Mouse (Mus musculus) gastrocnemius, adult 8-10 months (tissue): ENCODE measurements around the gene Taok3. TPM values are rescaled to one million over a fixed set of nuclear protein-coding genes. Genes with fewer than 3 reads are reported as not detected.

Source experiments
- DNase-seq, 2 experiments: peaks; one replicate each; pipeline ENCODE4 v3.0.0; 2022; ENCODE audit warnings: low spot score in 2 of 2
- total RNA-seq, 4 experiments: library from RNA; stranded (reverse); gene quantifications; 2 replicates each; pipeline ENCODE4 v1.2.4; 2022

Gene Taok3
- total RNA-seq, 4 experiments from 2014 or later: 3.0 to 4.5 (median 3.7) TPM

DNA sequence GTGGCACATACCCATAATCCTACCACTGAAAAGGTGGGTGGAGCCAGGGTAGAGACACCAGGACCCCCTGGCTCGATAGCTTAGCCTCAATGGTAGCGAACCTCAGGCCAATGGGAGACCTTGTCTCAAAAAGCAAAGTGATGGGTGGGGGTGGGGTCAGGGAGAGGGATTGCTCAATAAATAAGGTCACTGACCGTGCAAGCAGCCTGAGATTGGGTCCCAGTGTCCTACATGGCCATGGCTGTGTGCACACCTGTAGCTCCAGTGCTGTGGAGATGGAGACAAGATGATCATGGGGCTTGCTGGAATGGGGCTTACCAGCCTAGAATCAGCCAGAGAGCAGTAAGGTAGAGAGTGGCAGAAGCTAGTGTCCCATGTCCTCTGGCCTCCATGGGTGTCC is 131.8 kb downstream of the Taok3 start:
- DNase-seq: no peak

DNA sequence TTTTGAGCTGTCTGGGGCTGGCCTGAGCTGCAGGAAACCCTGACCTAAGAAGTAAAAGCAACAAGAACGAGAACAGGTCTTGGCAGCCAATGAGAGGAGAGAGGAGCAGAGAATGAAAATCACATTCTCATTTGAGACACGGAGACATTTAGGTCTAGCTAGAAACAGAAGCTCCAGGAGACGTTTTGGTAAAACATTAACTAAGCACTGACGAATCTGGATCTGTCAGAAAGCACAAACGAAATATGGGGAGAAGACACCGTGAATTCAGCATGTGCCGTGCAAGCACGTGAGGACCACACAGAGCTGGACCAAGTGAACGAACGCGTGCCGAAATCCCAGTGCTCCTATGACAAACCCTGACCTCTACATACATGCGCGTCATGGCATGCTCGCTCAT is 138.3 kb downstream of the Taok3 start:
- no peak for DNase-seq

DNA sequence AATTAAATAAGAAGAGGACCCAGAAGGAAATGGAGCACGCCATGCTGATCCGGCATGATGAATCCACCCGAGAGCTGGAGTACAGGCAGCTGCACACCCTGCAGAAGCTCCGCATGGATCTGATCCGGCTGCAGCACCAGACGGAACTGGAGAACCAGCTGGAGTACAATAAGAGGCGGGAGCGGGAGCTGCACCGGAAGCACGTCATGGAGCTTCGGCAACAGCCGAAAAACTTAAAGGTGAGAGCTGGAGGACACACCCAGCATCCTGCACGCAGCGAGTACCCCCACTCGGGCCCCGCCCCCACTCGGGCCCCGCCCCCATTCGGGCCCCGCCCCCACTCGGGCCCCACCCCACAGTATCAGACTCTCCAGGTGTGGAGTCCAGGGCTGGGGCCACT is 143.6 kb downstream of the Taok3 start:
- DNase-seq: no peak

DNA sequence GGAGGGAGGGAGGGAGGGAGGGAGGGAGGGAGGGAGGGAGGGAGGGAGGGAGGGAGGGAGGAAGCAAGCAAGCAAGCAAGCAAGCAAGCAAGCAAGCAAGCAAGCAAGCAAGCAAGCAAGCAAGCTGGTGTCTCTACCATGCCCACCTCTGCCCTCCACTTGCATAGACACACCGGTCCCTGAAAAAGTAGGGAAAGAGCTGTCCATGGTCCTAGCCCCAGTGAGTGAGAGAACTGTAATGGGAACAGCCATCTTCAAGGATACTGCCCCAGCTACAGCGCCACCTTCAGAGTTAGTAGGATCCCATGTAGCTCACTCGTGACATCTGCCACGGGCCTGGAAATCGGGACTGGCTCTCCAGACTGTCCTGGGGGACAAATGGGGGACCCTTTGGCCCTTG is 144.8 kb downstream of the Taok3 start:
- no peak for DNase-seq

DNA sequence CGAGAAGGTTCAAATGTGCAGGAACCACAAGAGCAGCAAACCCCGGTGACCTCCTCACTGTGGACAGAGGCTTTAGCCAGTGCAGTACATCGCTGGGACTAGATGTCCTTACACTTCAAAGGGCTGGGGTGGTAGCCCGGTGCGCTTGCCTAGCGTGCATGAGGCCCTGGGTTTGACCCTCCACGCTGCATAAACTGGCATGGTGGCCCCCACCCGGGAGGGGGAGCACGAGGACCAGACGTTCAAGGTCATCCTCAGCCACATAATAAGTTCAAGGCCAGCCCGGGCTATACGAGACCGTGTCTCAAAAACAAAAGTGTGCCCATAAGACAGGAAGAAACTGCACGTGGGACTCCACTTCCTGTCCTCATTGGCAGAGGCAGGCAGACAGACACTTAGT is 148.0 kb downstream of the Taok3 start:
- DNase-seq: no peak

DNA sequence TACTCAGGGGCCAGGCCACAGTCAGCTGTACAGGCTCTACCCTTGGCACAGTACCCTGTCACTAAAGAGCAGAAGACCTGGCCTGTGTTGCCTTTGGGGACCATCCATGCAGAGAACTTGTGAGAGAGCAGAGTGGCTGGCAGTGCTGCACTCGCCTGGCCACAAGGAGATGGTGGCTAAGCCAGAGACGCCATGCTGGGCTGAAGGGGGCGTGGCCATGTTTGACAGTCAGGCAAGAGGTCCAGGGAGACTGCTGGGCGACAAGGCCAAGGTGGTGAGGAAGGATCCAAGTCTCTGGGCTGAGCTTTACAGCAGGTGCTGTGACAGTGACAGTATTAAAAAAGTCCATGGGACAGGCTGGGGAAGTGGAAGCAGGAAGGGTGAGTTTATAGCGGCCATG is 148.8 kb downstream of the Taok3 start:
- DNase-seq: no peak

DNA sequence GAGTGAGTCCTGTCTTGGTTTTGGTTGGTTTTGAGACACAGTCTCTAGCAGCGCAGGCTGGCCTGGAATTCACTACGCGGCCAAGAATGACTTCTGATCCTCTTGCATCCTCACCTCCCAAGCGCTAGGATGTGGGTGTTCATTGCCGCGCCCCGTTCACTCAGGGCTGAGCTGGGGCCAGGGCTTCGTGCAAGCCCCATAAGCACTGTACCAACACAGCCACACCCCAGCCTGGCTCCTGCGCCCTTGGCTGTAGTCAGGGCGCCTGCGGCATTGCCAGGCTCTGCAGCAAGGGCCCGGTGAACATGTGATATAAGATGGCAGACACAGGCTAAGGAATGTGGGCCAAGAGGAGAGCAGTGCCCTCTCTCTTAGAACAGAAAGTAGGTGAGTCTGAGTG is 149.5 kb downstream of the Taok3 start:
- no peak for DNase-seq

DNA sequence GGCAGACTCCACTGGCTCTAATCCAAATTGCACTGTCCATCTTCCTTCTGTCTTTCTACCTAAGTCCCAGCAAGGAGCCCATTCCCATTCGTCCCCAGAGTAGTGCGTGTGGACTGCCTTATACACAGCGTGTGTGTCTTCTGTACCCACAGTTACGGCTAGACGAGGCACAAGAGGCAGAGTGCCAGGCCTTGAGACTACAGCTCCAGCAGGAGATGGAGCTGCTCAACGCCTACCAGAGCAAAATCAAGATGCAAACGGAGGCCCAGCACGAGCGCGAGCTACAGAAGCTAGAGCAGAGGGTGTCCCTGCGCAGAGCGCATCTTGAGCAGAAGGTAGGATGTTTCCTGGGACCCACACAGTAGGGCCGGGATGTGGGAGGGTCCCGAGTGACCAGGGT is 152.0 kb downstream of the Taok3 start:
- DNase-seq: no peak

DNA sequence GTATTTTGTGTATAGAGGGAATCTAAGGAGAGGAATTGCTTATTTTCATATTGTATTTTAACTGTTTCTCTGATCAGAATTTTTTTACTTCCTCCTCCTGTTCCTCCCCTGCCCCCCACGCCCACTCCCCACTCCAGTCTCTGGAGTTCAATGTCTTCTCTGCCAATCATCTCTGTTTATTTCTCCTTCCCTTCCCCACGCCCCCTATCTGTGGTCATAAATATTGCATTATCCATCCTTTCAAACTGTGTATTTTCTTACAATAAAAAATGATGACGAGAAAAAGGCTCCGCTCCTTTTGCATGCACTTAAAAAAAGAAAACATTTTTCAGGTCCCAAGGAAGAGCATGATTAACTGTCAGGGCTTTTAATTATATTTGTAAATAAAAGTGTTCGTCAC is 154.9 kb downstream of the Taok3 start:
- no peak for DNase-seq

DNA sequence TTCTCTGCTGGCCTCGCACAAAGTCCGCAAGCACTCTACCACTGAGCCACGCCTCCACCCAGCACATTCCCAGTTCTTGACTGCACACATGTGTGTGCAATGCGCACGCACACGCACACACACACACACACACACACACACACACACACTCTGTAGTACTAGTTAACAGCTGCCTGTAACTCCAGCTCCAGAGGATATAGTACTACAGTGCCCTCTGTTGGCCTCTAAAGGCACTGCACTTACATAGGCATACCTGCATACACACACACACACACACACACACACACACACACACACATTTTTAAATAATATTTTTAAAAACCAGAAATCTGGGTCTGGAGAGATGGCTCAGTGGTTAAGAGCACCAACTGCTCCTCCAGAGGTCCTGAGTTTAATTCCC is 157.9 kb downstream of the Taok3 start:
- DNase-seq: no peak

DNA sequence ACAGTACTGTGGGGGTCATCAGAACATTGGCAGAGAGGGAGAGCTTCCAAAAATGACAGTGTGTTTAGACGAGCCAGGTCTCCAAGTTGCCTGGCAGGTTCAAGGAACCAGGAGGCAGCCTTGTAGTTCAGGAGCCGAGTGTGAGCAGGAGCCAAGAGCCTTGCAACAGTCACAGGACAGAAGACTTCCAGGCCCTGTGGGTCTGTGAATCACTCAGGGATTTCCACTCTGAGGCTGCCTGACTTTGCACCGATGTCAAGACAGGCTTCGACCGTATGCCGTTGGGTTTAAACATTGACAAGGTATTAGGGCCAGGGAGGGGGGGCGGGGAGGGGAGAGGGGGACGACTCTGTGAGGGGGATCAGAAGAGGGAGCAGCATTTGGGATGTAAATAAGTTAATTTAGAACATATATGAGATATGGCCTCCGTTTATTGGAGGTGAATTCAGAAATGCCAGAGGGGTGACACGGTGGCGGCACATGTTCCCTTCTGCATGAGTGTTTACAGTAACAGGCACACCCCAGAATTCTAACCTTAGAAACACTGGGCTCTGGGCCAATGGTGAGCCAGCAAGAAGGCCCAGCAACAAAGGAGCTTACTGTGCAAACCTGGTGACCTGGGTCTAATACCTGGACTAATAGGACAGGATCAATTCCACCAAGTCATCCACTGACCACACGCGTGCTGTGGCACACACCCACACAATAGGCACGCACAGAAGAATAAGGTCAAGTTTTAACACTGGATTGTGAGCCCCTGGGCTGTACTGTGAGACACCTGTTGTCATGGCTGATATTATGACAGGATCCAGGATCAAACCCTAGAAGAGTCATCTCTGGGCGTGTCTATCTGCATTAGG is 159.1 kb downstream of the Taok3 start:
- no peak for DNase-seq

DNA sequence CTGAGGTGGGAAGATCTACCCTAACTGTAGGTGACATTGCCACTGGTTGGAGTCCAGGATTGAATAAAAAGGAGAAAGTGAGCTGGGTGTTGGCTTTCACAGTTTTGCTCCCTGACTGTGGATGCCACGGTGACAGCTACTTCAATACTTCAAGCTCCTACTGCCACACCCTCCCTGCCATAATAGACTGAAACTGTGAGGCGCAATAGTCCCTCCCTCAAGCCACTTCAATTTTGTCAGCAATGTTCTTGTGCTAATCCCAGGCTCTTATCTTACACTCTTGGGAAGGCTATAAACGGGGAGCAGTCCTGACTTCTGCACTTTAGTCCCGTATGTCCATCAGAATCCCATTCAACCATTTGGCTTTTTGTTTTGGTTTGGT is 159.7 kb downstream of the Taok3 start:
- DNase-seq: no peak

DNA sequence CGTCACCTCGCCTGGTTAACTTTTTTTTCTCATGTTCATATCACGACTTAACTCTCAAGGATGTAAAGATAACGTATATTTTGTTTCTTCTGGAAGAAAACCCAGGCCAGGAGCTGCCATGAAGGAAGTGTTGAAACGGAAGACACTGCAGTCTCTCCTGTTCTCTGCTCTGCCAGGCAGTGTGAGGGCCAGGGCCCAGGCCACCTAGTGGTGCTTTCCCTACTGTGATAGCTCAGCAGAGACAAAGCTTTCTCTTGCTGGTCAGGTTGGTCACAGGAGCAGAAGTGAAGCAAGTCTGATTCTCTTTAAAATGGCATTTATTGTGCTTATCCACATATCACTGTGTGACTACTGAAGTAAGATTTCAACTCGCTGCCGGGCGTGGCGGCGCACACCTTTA is 161.6 kb downstream of the Taok3 start:
- no peak for DNase-seq

DNA sequence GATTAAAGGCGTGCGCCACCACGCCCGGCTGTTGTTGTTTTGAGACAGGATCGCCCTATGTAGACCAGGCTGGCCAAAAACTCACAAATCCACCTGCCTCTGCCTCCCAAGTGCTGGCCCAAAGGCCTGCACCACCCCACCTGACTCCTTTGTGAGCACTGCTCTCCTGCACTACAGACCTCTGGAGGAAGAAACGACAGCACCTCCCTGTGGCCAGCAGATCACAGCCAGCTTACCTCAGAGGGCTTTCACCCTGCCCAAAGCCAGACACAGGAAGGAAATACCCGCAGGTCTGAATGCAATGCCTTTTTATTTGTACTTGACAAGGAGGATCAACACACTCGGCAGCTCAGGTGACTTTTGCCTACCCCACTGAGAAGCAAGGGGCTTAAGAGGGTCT is 162.4 kb downstream of the Taok3 start:
- no peak for DNase-seq

DNA sequence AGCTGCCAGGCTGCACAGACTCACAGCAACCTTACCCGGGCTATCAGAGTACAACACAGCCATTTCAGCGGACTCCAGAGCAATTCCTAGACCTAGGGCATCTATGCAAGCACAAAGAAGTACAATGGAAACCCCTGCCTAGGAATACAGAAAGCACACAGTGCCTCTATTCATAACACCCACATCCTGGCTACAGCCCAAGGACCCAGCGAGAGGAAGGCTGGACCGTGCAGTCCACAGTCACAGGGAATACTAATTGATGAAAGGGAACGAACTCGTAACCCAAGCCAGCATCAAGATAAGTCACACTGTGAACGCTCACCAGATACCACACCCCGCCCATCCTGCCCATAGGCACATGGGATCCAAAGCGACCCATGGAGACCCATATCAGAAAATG is 164.1 kb downstream of the Taok3 start:
- DNase-seq: no peak

DNA sequence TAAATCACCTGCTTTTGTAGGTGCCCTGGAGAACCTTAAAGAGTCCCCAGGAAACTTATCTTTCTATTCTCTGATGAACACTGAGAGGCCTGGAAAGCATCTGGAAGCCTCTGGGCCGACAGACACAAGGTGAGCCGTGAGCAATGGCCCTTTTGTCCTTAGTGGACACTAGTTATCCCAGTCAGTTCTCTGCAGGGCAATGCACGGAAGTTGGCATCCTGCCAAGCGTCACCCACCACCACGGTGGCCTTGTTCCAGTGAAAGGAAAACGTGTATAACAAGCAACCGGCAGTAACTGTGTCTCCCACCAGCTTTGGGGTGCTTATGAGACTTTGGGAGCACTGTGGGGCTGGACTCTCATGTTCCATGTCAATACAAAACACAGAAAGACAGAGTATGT is 164.8 kb downstream of the Taok3 start:
- no peak for DNase-seq

DNA sequence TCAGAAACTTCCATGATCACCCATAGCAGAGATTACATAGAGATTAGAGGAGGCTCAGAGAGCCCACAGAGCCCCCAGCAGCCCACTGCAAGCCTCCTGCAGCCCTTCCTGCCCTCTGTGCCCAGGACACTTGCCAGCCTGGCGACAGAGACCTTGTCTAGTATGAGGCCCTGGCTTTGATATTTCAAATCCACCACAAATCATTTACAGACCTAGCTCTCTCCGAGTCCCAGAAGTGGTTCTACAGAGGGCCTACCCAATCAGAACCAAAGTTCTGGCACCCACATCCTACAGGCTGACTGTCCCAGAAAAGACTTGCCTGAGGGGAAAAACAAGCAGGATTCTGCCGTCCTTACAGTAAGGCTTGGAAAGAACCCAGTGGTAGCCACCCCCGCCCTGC is 165.3 kb downstream of the Taok3 start:
- no peak for DNase-seq

DNA sequence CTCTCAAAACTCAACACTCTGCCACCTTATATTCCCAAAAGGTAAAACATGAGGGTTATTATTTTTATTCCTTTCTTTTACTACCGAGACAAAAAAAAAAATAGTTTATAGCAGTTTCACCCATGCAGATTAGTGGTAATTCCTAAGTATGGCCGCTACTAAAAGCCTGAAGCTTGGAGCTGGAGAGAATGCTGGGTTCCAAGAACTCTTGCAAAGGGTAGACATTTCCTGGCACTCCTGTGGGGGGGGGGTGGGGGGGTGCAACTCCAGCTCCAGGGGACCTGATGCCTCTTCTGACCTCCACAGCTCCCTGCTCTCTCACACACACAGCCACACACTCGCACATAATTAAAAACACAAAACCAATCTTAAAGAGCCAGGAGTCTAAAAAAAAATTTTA is 166.4 kb downstream of the Taok3 start:
- DNase-seq: no peak

DNA sequence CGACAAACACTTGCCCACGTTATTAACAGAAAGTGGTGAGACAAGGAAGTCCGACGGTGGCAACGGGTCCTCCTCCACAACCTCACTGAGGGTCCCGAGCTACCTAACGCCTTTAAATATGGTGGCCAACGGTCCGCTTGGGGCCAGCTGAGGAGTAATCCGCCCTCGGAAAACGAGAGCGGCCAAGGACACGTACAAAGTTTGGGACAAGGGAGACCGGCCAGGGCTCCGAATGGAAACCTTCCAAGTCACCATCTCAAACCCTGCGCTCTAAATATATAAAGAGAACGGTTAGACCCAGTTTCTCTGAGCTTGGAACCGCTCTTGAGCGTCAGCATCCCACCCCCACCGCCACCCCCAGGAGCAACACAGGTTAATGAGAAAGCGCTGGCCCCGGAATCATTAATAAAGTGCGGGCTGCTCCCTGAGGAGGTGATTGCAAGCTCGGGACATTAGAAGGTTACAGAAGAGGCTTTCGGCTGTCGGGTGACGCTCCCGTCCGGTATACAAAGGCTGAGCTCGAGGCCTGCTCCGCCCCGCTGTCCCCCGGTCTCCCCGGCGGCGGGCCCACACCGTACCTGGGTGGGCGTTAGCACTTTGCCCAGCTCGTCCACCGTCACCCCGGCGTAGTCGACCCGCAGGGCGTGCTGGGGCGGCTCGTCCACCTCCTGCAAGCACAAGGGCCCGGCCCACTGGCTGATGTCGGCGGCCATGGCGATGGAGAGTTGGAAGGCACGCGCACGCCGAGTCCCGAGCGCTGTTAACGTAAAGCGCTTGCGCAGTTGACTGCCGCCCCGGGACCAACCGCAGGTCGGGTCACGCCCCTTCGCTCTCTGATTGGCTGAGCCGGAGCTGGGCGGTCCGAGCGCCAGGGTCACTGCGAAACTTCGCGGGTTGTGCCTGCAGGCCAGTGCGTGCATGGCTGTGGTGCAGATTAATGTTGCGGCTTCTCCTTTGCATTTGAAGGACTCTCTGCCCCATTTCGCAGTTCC is 167.2 kb downstream of the Taok3 start, which contains the start of gene Pebp1:
Pebp1 (minus strand) TSS at position 795 of the 992 bp plus-strand sequence.
- peak; percentile 89 to 93 for DNase-seq

DNA sequence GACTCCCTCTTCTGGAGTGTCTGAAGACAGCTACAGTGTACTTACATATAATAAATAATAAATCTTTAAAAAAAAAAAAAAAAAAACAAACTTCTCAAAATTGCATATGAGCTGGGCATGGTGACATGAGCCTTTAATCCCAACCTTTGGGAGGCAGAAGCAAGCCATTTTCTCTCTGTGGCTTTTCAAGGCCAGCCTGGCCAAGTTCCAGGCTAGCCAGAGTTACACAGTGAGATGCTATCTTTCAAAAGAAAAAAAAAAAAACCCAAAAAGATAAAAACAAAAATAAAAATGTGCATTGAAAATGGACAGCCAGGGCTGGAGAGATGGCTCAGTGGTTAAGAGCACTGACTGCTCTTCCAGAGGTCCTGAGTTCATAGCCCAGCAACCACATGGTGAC is 169.7 kb downstream of the Taok3 start:
- DNase-seq: no peak

DNA sequence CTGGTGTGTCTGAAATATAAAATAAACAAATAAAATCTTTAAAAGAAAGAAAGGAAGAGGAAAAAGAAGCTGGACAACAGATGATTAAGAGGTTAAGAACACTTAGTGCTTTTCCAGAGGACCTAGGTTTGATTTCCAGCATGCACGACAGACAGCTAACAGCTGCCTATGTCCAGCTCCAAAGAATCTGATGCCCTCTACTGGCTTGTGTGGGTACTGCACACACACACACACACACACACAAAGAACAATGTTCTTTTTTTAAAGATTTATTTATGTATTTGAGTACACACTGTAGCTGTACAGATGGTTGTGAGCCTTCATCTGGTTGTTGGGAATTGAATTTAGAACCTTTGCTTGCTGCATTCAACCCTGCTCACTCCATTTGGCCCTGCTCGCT is 170.2 kb downstream of the Taok3 start:
- DNase-seq: no peak

DNA sequence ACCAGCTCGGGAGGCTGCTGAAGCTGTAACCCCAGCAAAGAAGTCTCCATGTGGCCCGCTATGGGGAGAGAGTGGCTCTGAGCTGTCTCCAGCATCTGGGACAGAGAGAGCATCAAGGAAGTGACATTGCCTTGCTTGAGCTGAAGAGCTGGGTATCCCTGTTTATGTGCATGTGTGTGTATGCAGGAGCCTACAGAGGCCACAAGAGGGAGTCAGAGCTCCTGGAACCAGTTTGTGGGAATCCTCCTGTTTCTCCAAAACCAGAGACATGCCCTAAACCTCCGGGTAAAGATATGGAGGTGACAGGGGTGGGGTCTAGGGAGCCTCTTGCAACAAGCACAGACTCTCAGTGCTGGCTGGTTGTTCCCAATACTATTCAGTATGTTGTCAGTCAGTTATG is 171.4 kb downstream of the Taok3 start:
- DNase-seq: no peak
